Mouse (Mus musculus) myocyte (in vitro differentiated cells): ENCODE data around the gene Lrpap1.

ENCODE experiments used
- MAX ChIP-seq: IDR thresholded peaks from one replicate; pipeline ENCODE4 v1.6.1; 2011; ENCODE audit warnings: low read depth, mild to moderate bottlenecking, control low read depth
- MYOD1 ChIP-seq, 3 experiments: IDR thresholded peaks; one replicate each; pipeline ENCODE4 v1.6.1; 2011; ENCODE audit warnings: control low read depth in 2 of 3, low read depth in 2 of 3, mild to moderate bottlenecking in 2 of 3, moderate library complexity in 1 of 3; ENCODE audit not compliant: insufficient read length in 2 of 3, control insufficient read depth in 1 of 3
- MYOG ChIP-seq, 3 experiments: IDR thresholded peaks; one replicate each; pipeline ENCODE4 v1.6.1; 2011; ENCODE audit warnings: control low read depth in 2 of 3, low read depth in 2 of 3, mild to moderate bottlenecking in 2 of 3; ENCODE audit not compliant: insufficient read length in 2 of 3, control insufficient read depth in 1 of 3, insufficient read depth in 1 of 3
- POLR2A ChIP-seq: IDR thresholded peaks from one replicate; pipeline ENCODE4 v1.6.1; 2011; ENCODE audit warnings: low read depth, mild to moderate bottlenecking, control low read depth, moderate library complexity; ENCODE audit not compliant: insufficient read length
- POLR2AphosphoS2 ChIP-seq: IDR thresholded peaks from one replicate; pipeline ENCODE4 v1.6.1; 2011; ENCODE audit warnings: low read depth, control low read depth; ENCODE audit not compliant: insufficient read length
- USF1 ChIP-seq: IDR thresholded peaks from one replicate; pipeline ENCODE4 v1.6.1; 2011; ENCODE audit warnings: low read depth, mild to moderate bottlenecking, control low read depth, moderate library complexity

- TF ChIP-seq POLR2AphosphoS2 (no peak), POLR2A (no peak), USF1 (no peak), MYOD1 (IDR thresholded peaks at IDR 0.05; ENCODE audit: control insufficient read depth in 1 of 3, insufficient read length in 2 of 3, low read depth in 2 of 3) (no peak), MYOG (IDR thresholded peaks at IDR 0.05; ENCODE audit: control insufficient read depth in 1 of 3, insufficient read depth in 1 of 3, insufficient read length in 2 of 3, low read depth in 2 of 3) (no peak), MAX (no peak)
Observed at GRCm38 (mm10) chr5:35118418-35118817, 12.9 kb upstream of the Lrpap1 start.
